Mouse (Mus musculus) B cell, adult 2 months (primary cell): ENCODE data around the gene Actbl2.

Experiments used
- DNase-seq, 2 experiments: peaks; one replicate each; pipeline ENCODE4 v3.0.0; 2022

Gene Actbl2

DNA sequence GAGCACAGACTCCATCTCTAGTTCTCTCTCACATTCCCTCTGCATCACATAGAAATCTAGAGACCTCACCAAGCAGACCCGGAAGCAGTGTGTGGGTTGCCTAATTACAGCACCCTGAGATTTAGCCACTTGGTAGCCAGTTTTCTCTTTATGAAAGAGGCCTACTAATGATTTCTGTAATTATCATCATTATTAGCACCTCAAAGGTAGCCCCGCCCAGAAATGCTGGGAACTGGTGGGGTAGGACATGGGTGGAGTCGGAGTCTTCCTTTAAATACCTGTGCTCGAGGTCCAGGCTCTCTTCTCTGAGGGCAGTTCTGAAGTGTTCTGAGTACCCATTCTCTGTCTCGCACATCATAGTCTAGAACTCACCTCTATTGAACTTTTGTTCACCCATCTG is at the start of gene Actbl2:
Gene Actbl2, plus strand, starts transcription at position 301 of the 400 bp plus-strand sequence.
- DNase-seq: no peak

GRCm38 (mm10) chr13:111210649-111211378 is 44.0 kb upstream of the Actbl2 start:
- DNase-seq: no peak

GRCm38 (mm10) chr13:111228768-111229167 is 26.0 kb upstream of the Actbl2 start:
- DNase-seq: no peak

DNA sequence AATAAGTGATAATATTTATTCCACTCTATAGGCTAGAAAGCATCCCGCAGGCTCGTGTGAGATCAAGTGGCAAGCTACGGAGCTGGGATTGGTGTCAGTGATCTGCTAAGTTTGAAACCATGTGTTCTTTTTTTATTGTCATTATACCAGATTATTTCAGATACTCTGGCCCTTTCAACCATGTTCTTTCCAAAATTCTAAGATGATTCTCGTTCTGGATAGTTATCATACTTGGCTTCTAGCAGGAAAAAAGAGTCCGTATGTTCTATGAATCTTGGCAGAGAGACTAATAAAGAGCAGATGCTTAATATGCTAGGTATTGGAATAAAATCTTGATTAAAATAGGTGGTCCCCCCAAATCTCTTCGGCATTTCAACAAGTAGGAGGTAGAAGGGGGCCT is 25.3 kb upstream of the Actbl2 start:
- no peak for DNase-seq

GRCm38 (mm10) chr13:111232416-111232815 is 22.4 kb upstream of the Actbl2 start:
- no peak for DNase-seq

DNA sequence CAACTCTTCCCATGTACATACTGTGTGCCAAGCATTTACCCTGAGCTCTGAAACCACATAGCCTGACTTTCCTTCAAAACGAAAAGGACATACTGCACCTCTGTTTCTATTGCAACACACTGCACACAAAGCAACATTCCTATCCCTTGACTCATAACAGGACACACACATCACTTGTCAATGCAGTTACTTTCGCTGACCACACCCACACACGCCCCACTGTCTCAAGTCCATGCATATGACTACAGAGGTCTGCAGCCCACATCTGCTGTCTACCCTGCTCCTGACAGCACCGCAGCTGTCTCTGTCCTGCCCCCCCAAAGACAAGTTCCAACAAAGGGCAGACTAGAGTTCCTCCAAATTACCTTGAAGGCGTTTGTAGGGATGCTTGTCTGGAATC is 21.5 kb upstream of the Actbl2 start:
- DNase-seq: no peak

DNA sequence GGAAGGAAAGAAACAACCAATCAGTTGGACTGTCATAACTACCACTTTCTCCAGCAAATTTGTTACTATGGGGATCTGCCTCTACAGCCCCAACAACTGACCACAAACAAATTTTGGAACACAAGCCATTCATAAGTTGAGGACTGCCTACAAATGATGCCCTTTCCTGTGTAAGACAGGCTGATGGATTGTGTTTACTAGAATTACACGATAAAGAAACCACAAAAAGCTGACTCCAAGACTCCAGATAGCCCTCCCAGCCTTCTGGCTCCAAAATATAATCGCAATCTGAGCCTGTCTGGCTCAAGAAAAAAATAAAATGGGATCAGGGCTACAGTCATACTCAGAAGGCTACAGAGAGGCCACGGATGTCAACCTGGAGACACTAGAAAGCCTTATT is 20.2 kb upstream of the Actbl2 start:
- DNase-seq: no peak

GRCm38 (mm10) chr13:111235719-111236166 is 19.1 kb upstream of the Actbl2 start:
- DNase-seq: no peak

GRCm38 (mm10) chr13:111236461-111236864 is 18.4 kb upstream of the Actbl2 start:
- DNase-seq: no peak

DNA sequence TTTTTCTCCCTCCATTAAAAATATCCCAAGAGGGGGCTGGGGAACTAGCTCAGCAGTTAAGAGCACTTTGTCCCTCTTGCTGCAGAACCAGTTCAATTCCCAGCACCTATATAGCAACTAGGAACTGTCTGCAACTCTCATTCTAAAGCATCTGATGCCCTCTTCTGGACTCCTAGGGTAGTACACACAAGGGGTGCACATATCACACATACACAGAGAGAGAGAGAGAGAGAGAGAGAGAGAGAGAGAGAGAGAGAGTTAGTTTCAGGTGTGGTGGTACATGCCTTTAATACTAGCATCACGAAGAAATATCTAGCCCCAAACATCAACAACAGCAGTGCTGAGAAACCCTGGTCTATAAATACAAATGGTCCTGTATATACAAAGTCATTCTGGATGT is 17.5 kb upstream of the Actbl2 start:
- peak in 1 of 2 experiments; percentile 6 for DNase-seq

GRCm38 (mm10) chr13:111237865-111238465 is 16.8 kb upstream of the Actbl2 start:
- no peak for DNase-seq

- DNase-seq: no peak
Measured at GRCm38 (mm10) chr13:111251106-111251505, 3.7 kb upstream of the Actbl2 start.

DNA sequence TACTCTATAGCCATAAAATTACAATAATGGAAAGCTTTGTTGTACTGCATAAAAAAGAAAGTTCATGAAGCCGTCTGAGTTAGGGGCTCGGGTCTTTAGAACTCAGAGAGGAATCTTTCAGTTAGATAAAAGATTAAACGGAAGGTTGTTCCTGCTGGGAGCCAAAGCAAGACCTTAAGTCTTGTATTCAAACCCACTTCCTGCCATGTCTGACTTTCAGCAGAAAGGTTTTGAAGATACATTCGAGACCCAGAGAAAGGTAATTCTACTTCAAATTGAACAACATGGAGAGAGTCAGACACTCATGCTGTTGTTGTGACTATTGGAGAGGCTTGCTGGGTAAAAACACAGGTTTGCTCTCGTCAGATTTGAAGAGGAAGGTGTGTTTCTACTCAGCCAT is 3.0 kb upstream of the Actbl2 start:
- no peak for DNase-seq

DNA sequence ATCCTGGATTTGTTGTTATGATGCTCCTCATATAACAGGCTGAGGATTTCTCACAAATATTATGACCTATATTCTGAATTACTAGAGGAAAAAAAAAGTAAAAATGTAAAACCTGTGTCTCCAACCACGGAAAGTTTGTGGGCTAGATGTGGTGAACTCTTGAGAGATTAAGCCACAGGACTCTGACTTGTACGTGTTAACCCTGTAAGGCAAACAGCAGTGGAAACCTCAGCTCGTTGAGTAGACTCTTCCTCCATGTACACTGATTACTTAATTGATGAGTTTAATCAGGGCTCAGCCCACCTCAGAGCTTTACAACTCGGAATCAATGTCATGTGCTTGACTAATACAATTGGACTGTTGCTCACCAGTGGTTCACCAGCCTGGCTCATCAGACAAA is 3.2 kb downstream of the Actbl2 start:
- DNase-seq: no peak

DNA sequence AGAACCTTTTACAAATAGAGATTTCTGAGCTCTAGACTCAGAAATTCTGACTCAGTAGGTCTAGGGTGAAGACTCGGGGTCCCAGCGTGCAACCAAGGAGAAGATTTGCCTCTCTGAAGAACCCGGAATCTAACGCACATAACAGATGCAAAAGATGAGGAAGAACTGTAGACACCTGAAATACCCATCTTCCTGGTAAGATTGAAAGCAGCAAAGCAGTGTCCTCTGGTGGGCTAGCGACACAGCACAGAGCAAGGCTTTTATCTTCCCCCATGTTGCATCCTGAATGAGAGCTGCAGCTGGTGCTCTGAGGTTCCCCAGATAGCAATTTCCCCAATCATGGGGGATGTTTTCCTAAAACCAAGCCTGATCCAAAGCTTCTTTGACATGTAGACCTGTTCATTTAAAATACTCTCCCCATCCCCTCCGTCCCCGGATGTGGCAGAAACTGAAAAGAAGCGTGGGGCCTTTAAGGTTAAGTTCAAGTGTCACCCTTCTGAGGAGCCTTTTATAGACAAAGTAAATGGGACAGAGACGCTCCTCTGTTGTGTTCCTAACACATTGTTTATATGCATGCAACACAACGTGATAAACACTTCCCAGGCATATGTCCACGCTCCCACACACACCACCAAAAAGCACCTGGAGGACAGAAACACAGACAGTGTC is 3.7 kb downstream of the Actbl2 start:
- DNase-seq: no peak

- no peak for DNase-seq
Measured at GRCm38 (mm10) chr13:111259093-111259491, 4.3 kb downstream of the Actbl2 start.

DNA sequence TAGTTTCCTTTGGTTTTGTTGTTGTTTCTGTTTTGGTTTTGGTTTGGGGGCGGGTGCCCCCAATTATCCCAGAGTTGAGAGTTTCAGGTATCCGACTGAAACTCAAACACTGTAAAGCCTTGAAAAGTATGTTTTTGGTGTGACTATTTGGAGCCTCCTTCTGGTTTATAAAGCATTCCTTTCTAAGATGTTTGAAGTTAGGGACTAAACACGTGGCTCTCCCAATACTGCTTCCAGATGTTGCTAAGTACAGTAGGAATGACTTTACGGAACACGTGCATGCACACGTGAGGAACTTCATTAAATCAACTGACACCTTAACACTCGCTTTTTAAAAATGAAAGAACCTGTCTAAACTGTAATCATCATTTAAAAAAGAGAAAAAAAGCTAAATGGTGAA is 4.9 kb downstream of the Actbl2 start:
- DNase-seq: no peak

DNA sequence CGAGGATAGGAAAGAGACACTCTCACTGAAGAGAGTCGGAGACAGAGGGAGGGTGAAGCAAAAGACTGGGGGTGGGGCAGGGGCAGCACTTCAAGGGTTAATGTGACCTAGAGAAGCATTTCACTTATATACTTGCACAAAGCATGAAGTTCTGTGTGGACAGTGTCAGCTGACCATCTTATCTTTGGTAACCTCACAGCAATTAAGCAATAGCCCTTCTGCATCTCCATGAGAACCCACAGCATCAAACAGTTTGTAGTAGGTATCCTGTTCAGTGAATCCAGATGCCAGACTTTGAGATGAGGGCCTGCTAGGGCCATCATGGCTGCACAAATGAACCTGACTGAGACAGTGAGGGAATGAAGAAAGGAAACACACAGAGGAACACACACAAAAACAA is 8.4 kb downstream of the Actbl2 start:
- DNase-seq: no peak

DNA sequence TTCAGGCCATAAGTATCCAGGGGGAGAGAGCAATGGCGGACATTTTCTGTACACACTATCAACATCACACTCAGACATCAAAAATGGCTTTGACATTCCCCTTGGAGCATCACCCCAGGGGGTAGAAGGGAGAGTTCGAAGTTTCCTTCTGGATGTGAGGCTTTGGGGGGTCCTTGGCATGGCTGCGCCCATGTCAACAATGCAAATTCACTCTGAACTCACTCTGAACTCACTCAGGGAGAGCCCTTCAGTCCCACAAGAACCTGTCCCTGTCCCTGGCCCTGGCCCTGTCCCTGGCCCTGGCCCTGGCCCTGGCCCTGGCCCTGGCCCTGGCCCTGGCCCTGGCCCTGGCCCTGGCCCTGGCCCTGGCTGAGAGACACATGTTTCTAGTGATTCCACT is 8.9 kb downstream of the Actbl2 start:
- DNase-seq: no peak

GRCm38 (mm10) chr13:111265231-111266000 is 10.6 kb downstream of the Actbl2 start:
- no peak for DNase-seq

GRCm38 (mm10) chr13:111266855-111267254 is 12.0 kb downstream of the Actbl2 start:
- DNase-seq: no peak

DNA sequence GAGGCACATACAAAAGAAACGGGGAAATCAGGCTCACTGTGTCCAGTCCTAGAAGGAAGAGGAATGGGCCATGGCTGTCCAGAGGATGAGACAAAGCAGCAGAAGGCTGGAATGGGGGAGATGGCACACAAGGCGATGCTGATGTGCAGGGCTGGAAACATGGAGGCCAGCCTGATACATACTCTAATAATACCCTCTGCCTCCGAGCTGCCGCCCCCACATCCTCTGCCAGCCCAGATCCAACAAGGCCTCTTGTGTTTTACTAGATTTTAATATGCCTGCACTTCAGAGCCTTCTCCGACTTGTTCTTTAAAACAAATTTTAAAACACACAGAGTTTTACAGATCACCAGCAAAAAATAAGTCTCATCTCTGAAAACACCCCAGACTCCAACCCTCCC is 14.2 kb downstream of the Actbl2 start:
- no peak for DNase-seq

- no peak for DNase-seq
Measured at GRCm38 (mm10) chr13:111269789-111270335, 15.0 kb downstream of the Actbl2 start.
